Mouse (Mus musculus) hindbrain, embryonic 13.5 days (tissue): ENCODE results near the gene Rfc2. TPM values are rescaled to one million over a fixed set of nuclear protein-coding genes. Genes with fewer than 3 reads are reported as not detected.

Experiments used
- ATAC-seq: fragments of 200-750 bp; cut with Nextera tagmentation; 2 replicates; pipeline ENCODE4 v1.8.0; 2017; ENCODE audit warnings: moderate TSS enrichment; ENCODE audit not compliant: low FRiP score
- H3K27ac ChIP-seq: fragments of 300-500 bp; sonication (generic); 2 replicates; pipeline ENCODE4 v1.5.1; 2015; ENCODE audit warnings: inconsistent platforms, mild to moderate bottlenecking, moderate library complexity
- H3K27me3 ChIP-seq: fragments of 300-500 bp; sonication (generic); 2 replicates; pipeline ENCODE4 v1.6.1; 2015; ENCODE audit warnings: mild to moderate bottlenecking, inconsistent platforms
- H3K36me3 ChIP-seq: fragments of 300-500 bp; sonication (generic); 2 replicates; pipeline ENCODE4 v1.6.1; 2015; ENCODE audit warnings: mild to moderate bottlenecking, inconsistent platforms
- H3K4me1 ChIP-seq: fragments of 300-500 bp; sonication (generic); replicated peaks from 2 replicates; pipeline ENCODE4 v1.6.1; 2015; ENCODE audit warnings: inconsistent platforms
- H3K4me2 ChIP-seq: fragments of 300-500 bp; sonication (generic); 2 replicates; pipeline ENCODE4 v1.6.1; 2015; ENCODE audit warnings: inconsistent platforms, mild to moderate bottlenecking, moderate library complexity
- H3K4me3 ChIP-seq: fragments of 300-500 bp; sonication (generic); 2 replicates; pipeline ENCODE4 v1.5.1; 2015; ENCODE audit warnings: mild to moderate bottlenecking, inconsistent platforms
- H3K9ac ChIP-seq: fragments of 300-500 bp; sonication (generic); 2 replicates; pipeline ENCODE4 v1.6.1; 2015; ENCODE audit warnings: mild to moderate bottlenecking, inconsistent platforms
- H3K9me3 ChIP-seq: fragments of 300-500 bp; sonication (generic); 2 replicates; pipeline ENCODE4 v1.6.1; 2016; ENCODE audit warnings: inconsistent platforms
- WGBS: fragments of 180-500 bp; shearing (Covaris S2); methylation state at CpG from one replicate; pipeline ENCODE4 v1.1.7; 2015; 5-methylcytosine and 5-hydroxymethylcytosine counted together
- polyA plus RNA-seq: library from polyadenylated mRNA; unstranded; fragments of >200 nt; fragmentation: Nextera tagmentation; extraction: Ambion mirVana; gene quantifications from 2 replicates; pipeline ENCODE4 v1.2.1, GENCODE M21; 2015

The Rfc2 gene
- polyA plus RNA-seq, 1 experiment from 2014 or later: 192 TPM

DNA sequence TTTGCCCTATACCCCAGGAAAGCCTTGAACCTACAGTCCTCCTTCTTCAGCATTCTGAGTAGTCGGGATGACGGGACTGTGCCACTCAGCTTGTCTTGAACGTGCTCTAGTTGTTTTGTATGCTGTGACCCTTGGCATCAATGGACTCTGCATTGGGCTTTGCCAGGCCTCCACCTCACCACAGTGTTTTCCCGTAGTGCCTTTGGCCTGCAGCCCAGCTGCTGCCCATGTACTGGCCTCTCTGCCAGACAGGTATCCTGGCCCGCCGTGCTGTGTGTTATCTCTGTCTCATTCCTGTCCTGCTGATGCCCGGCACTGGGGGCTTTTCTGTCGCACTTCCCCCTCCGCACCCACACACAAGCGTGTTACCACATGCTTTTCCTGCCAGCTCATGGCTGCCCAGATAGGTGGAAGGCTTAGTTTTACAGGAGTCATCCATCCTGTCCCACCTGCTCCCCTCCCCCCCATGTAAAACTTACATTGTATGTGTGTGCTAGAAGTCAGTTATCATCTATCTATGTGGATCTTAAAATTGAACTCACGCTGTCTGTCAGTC is 10.9 kb downstream of the Rfc2 start:
- Histone ChIP-seq H3K27me3 (no peaks in the 10 kb centered on the region), H3K4me1 (no peaks in the 10 kb centered on the region), H3K4me3 (no peak overlapping the region), H3K36me3 (peaks cover 84% of the 10 kb centered on the region), H3K9ac (peak overlapping the region; percentile 29; the same call in 1 of the 2 replicates), H3K9me3 (no peaks in the 10 kb centered on the region), H3K27ac (no peak overlapping the region), H3K4me2 (no peak overlapping the region)
- 94% methylated on average over 11 of the region's 11 CpGs for WGBS
- ATAC-seq: no peak

DNA sequence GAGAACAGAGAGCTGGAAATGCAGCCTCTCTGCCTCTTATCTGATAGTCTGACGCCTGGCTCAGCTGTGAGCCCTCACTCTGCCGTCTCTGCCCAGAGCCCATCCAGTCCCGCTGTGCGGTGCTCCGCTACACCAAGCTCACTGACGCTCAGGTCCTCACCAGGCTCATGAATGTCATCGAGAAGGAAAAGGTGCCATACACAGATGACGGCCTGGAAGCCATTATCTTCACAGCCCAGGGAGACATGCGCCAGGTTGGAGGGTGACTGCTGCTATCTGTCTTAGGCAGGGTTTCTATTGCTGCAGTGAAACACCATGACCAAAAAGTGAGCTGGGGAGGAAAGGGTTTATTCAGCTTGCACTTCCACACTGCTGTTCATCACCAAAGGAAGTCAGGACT is 11.9 kb downstream of the Rfc2 start:
- H3K4me2 ChIP-seq: no peak overlapping the region
- ATAC-seq: no peak
- H3K9me3 ChIP-seq: no peaks in the 10 kb centered on the region
- H3K4me3 ChIP-seq: no peak overlapping the region
- H3K9ac ChIP-seq: no peak overlapping the region
- H3K4me1 ChIP-seq: no peaks in the 10 kb centered on the region
- peaks cover 87% of the 10 kb centered on the region for H3K36me3 ChIP-seq
- WGBS: 92% methylated on average over 9 of the region's 9 CpGs
- H3K27ac ChIP-seq: no peak overlapping the region
- H3K27me3 ChIP-seq: no peaks in the 10 kb centered on the region

DNA sequence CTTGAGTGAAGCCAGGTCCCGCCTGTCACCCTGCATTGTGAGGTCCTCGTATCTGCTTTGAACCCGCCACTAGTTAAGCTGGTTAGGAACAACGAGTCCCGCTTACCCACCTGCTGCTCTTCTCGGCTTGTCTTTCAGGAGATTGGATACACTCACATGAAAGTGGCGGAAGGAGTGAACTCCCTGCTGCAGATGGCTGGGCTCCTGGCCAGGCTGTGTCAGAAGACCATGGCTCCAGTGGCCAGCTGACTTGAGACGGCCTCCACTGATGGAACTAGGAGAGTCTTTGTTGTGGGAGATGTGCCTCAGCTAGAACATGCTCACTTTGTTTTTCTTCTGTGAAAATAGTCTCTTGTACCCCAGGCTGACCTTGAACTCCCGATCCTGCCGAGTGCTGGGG is 16.5 kb downstream of the Rfc2 start:
- no peaks in the 10 kb centered on the region for H3K27me3 ChIP-seq
- no peaks in the 10 kb centered on the region for H3K9me3 ChIP-seq
- H3K4me3 ChIP-seq: no peak overlapping the region
- H3K27ac ChIP-seq: no peak overlapping the region; the same call in 1 of the 2 replicates
- H3K4me2 ChIP-seq: no peak overlapping the region
- H3K4me1 ChIP-seq: no peaks in the 10 kb centered on the region
- H3K9ac ChIP-seq: no peak overlapping the region
- no peak for ATAC-seq
- 90% methylated on average over 10 of the region's 10 CpGs for WGBS
- H3K36me3 ChIP-seq: peaks cover 82% of the 10 kb centered on the region

DNA sequence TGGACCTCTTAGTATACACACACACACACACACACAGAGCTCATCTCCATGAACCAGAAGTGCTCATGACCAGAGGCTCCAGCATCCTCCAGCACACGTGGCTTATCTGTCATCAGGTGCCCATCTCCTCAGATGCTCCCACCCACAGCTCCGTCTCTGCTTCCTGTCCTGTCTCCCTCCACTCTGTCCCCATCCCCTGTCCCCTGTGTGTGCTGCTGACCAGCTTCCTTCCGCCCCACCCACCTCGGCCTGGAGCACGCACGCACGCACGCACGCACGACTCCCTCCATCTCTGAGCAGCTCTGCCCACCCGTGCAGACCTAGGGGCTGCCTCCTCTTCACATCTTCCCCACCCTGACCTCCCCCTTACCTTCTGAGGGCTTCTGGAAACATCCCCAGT is 23.2 kb downstream of the Rfc2 start:
- Histone ChIP-seq H3K27ac (no peak overlapping the region), H3K27me3 (no peaks in the 10 kb centered on the region), H3K4me1 (no peaks in the 10 kb centered on the region), H3K36me3 (peaks cover 29% of the 10 kb centered on the region), H3K4me3 (no peak overlapping the region), H3K9me3 (no peaks in the 10 kb centered on the region), H3K4me2 (no peak overlapping the region), H3K9ac (no peak overlapping the region)
- no peak for ATAC-seq
- WGBS: 85% methylated on average over 11 of the region's 11 CpGs

DNA sequence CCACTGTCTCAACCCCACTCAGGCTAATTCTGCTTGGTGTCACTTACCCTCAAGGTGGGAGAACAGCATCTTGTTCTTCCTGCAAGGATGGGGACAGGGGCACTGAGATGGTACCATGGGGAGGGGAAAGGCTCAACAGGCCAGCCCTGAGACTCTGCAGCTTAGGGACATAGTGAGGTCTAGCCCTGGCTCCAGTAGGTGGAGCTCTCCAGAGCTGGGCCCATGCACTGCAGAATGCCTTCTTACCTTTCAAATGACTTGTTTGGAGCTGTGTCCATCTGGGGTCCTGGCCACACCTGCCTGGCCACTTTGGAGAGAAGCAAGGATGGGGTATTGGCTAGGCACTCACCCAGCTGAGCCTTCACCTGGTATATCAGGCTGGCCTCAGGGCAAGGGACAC is 25.1 kb downstream of the Rfc2 start:
- H3K4me2 ChIP-seq: no peak overlapping the region
- H3K36me3 ChIP-seq: peaks cover 12% of the 10 kb centered on the region; the same call in 1 of the 2 replicates
- no peak for ATAC-seq
- no peaks in the 10 kb centered on the region for H3K9me3 ChIP-seq
- H3K4me1 ChIP-seq: no peaks in the 10 kb centered on the region
- no peaks in the 10 kb centered on the region for H3K27me3 ChIP-seq
- H3K9ac ChIP-seq: no peak overlapping the region
- H3K4me3 ChIP-seq: no peak overlapping the region
- H3K27ac ChIP-seq: no peak overlapping the region; the same call in 1 of the 2 replicates

DNA sequence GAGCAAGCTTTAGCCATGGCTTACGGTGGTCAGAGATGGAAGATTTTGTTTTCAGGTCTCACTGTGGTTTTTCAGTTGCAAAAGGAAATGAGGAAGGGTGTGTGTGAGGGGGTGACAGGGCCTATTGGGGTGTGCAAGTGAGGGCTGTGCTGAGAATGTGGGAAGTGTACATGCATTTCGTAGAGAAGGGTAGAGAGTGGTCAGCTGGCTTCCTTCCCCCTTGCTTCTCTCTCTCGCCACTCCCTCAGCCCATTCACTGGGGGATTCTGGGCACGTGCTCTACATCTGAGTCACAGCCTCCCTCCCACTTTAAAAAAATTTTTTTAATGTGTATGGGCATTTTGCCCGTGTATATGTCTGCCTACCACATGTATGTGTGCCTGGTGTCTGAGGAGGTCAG is 26.0 kb downstream of the Rfc2 start:
- WGBS: 70% methylated on average over 5 of the region's 5 CpGs
- Histone ChIP-seq H3K9me3 (no peaks in the 10 kb centered on the region), H3K4me3 (no peak overlapping the region), H3K27me3 (no peaks in the 10 kb centered on the region), H3K9ac (no peak overlapping the region), H3K4me2 (no peak overlapping the region), H3K36me3 (peaks cover 12% of the 10 kb centered on the region; the same call in 1 of the 2 replicates), H3K4me1 (peaks cover 7% of the 10 kb centered on the region), H3K27ac (no peak overlapping the region)
- no peak for ATAC-seq

DNA sequence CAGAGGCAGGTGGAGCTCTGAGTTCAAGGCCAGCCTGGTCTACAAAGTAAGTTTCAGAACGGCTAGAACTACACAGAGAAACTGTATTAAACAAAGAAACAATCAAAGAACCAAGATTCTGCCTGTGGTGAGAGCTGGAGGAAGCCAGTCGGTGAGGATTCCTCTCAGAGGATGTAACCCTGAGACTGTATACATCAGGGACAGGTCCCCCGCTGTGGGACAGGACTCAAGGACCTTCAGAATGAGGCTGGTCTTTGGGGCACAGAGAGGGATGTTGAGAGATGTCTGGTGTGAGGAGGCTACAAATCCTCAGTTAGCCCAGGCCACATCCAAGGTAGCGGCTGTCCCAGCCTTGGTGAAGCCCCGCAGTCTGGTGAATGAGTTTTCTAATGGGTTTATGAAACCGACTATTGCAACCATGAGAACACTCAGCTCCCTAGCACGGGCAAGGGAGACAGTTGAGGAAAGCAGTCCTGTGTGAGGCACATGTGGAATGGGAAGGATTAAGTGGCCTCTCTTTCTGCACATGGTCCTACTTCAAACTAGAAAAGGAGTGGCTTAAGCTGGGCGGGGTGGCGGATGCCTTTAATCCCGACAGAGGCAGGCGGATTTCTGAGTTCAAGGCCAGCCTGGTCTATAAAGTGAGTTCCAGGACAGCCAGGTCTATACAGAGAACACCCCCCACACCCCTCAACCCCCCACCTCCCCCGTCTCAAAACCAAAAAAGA is 28.9 kb downstream of the Rfc2 start:
- 84% methylated on average over 12 of the region's 12 CpGs for WGBS
- H3K9me3 ChIP-seq: no peaks in the 10 kb centered on the region
- H3K27ac ChIP-seq: no peak overlapping the region
- ATAC-seq: no peak
- H3K4me2 ChIP-seq: no peak overlapping the region
- no peak overlapping the region for H3K4me3 ChIP-seq
- peaks cover 17% of the 10 kb centered on the region for H3K36me3 ChIP-seq
- no peaks in the 10 kb centered on the region for H3K27me3 ChIP-seq
- peaks cover 10% of the 10 kb centered on the region for H3K4me1 ChIP-seq
- H3K9ac ChIP-seq: no peak overlapping the region

DNA sequence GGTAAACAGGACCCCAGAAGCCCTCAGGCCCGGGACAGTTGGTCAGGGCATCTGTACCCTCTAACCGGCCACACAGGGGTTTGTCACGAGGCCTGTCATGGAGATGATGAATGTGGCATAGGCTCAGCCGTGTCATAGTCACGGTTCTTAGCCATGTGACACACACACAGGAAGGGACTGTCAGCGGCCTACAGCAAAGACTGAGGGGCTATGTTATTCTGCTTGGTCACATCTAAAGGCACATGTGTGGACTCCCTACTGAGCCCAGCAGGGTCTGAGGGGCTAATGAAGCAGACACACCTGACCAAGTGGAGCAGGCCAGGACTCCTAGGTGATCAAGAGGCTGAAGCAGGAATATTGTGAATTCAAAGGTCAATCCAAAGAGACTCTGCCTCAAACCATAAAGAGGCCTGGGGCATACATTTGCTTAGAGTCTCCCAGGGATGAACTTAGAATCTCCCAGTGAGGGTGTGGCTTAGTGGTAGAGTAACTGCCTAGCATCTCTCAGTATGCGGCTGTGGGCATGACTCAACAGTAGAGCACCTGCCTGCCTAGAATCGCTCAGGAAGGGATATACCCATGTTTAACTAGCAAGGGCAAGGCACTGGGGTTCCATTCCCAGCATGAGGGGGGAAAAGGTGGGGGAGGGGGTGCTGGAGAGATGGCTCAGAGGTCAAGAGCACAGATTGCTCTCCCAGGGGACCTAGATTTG is 30.8 kb downstream of the Rfc2 start:
- Histone ChIP-seq H3K4me1 (peaks cover 10% of the 10 kb centered on the region), H3K9me3 (no peaks in the 10 kb centered on the region), H3K27ac (peak overlapping the region; percentile 64), H3K36me3 (peaks cover 27% of the 10 kb centered on the region), H3K27me3 (no peaks in the 10 kb centered on the region), H3K4me3 (no peak overlapping the region), H3K9ac (no peak overlapping the region), H3K4me2 (no peak overlapping the region)
- no peak for ATAC-seq
- WGBS: 41% methylated on average over 8 of the region's 8 CpGs

DNA sequence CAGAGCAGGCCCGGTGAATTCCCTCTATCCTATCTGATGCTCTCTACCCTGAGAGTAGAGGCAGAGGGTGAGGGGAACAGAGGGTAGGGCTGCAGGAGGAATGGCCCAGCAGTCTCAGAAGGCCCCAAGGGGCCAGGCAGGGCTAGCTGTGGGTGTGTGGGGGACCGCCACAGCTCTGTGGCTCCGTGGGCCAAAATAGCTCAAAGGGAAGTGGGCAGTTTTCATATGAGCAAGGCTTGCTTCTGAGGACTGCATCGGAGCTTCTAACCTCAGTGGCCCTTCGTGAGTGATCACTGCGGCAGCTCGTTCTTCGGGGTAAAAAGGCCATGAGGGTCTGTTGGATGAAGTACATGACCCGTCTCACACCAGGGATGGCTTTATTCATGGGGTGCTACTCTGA is 32.6 kb downstream of the Rfc2 start:
- Histone ChIP-seq H3K27ac (no peak overlapping the region), H3K4me2 (no peak overlapping the region), H3K27me3 (no peaks in the 10 kb centered on the region), H3K9ac (no peak overlapping the region; the same call in none of the 2 replicates), H3K36me3 (peaks cover 45% of the 10 kb centered on the region), H3K4me3 (no peak overlapping the region), H3K9me3 (no peaks in the 10 kb centered on the region), H3K4me1 (peaks cover 10% of the 10 kb centered on the region)
- no peak for ATAC-seq
- WGBS: 84% methylated on average over 9 of the region's 9 CpGs

DNA sequence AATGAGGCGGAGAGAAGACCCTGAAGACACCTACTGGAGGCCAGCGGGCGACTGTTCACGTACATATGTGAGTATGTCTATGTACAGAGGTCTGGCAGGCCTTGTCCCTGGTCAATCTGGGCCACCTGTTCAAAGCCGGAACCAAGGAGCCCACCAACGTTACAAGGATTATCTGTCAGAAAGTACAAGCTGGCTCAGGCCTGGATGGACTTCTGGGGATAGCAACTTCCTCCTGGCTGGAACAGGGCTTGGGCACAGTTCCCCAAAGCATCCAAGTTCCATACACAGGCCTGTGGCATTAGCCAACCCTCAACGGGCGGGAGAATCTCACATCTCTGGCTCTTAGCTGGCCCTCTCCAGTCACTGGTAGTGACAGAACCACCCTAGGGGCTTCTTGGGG is 33.1 kb downstream of the Rfc2 start:
- 92% methylated on average over 8 of the region's 8 CpGs for WGBS
- H3K27me3 ChIP-seq: no peaks in the 10 kb centered on the region
- peaks cover 50% of the 10 kb centered on the region for H3K36me3 ChIP-seq
- H3K4me2 ChIP-seq: no peak overlapping the region
- H3K4me1 ChIP-seq: peaks cover 10% of the 10 kb centered on the region
- no peak overlapping the region for H3K9ac ChIP-seq
- H3K9me3 ChIP-seq: no peaks in the 10 kb centered on the region
- H3K27ac ChIP-seq: no peak overlapping the region
- ATAC-seq: no peak
- no peak overlapping the region for H3K4me3 ChIP-seq

DNA sequence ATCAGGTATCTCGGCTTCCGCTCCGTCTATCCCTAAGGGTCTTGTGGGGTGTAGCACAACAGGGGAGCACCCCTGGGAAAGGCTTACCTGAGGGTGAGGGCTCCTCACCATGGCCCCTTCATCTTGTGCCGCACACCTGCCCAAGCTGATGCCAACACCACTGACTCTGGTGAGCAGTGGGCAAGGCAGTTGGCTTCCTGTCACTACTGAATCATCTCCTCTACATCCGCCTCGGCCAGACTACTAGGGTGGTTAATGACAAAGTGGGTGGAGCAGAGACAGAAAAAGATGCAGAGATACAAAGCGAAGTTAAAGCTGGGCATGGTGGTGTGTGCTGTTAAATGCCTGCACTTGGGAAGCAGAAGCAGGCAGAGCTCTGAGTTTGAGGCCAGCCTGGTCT is 33.6 kb downstream of the Rfc2 start, which contains the start of gene Lat2:
TSS of gene Lat2 (minus strand) at position 224 of the 400 bp plus-strand sequence.
- Histone ChIP-seq H3K9ac (no peak within 1 kb of the TSS; the same call in 1 of the 2 replicates), H3K4me1 (peaks cover 10% of the 10 kb centered on the region), H3K4me3 (no peak within 1 kb of the TSS), H3K4me2 (no peak within 1 kb of the TSS), H3K27me3 (no peaks in the 10 kb centered on the region), H3K9me3 (no peaks in the 10 kb centered on the region), H3K36me3 (peaks cover 55% of the 10 kb centered on the region), H3K27ac (no peak within 1 kb of the TSS)
- ATAC-seq: no peak
- WGBS: 92% methylated on average over 7 of the region's 7 CpGs

DNA sequence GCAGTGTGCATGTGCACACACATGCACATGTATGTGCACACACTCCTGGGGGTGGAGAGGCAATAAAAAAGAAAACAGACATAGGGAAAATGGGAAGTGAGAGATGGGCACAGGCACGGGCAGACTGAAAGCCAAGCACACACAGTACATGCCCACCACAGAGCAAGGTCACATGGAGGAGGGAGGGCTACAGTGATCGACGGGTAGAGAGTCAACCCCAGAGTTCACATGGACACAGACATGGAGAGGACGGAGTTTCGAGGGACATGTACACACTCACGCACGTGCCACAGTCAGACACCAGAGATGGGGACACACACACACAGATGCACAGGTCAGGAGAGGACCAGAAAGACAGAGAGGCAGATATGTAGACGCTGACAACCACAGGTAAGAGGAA is 34.2 kb downstream of the Rfc2 start:
- ATAC-seq: no peak
- Histone ChIP-seq H3K36me3 (peaks cover 61% of the 10 kb centered on the region), H3K27me3 (no peaks in the 10 kb centered on the region), H3K9ac (no peak overlapping the region), H3K4me3 (no peak overlapping the region), H3K27ac (no peak overlapping the region), H3K9me3 (no peaks in the 10 kb centered on the region), H3K4me1 (peaks cover 10% of the 10 kb centered on the region), H3K4me2 (no peak overlapping the region)
- WGBS: 90% methylated on average over 8 of the region's 8 CpGs
